Mouse (Mus musculus): Measurements from ENCODE around the gene Dpp8.

GRCm38 (mm10) chr9:65032269-65033108, at the start of gene Dpp8:
- peak; percentile 29 for TF ChIP-seq USF1 (IDR thresholded peaks at IDR 0.05; ENCODE audit: low read depth)
- no peak for TF ChIP-seq E2F4 (IDR thresholded peaks at IDR 0.05; ENCODE audit: insufficient read depth)
- TF ChIP-seq POLR2A (IDR thresholded peaks at IDR 0.05; ENCODE audit: insufficient read length, low read depth), result peak; percentile 64
